Mouse (Mus musculus) right cerebral cortex, adult 2 months (tissue): ENCODE results near the gene Pde4b.

Experiments used
- DNase-seq, 2 experiments: peaks; one replicate each; pipeline ENCODE4 v3.0.0; 2021 to 2022; ENCODE audit warnings: low spot score in 2 of 2

Pde4b gene

GRCm38 (mm10) chr4:102278958-102279357 is 191.6 kb downstream of the Pde4b start:
- DNase-seq = no peak

GRCm38 (mm10) chr4:102287172-102287571 is 199.8 kb downstream of the Pde4b start:
- DNase-seq = no peak

- no peak for DNase-seq
Measured at GRCm38 (mm10) chr4:102290052-102290734, 202.8 kb downstream of the Pde4b start.

DNA sequence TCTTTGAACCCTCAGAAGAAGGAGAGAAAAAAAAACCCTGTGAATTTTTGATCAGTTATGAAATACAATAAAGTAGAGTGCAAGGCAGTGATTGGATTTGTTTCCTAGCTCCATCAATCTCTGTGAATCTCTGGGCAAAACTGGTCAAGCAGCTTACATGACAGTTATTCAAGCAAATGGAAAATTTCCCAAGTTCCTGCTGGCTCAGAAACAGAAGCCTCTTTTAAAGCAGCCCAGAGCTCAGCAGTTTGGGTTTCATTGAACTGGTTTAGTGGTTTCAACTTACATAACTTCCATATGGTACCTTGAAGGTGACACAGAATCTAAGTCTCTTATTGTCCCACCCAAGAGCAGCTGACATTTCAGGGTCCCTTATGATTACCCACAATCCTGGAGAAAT is 210.2 kb downstream of the Pde4b start:
- DNase-seq = no peak

GRCm38 (mm10) chr4:102302568-102302967 is 215.2 kb downstream of the Pde4b start:
- no peak for DNase-seq

- no peak for DNase-seq
Measured at GRCm38 (mm10) chr4:102307661-102308297, 220.4 kb downstream of the Pde4b start.

- DNase-seq = no peak
Measured at GRCm38 (mm10) chr4:102310630-102311029, 223.3 kb downstream of the Pde4b start.

GRCm38 (mm10) chr4:102316011-102316410 is 228.7 kb downstream of the Pde4b start:
- no peak for DNase-seq

DNA sequence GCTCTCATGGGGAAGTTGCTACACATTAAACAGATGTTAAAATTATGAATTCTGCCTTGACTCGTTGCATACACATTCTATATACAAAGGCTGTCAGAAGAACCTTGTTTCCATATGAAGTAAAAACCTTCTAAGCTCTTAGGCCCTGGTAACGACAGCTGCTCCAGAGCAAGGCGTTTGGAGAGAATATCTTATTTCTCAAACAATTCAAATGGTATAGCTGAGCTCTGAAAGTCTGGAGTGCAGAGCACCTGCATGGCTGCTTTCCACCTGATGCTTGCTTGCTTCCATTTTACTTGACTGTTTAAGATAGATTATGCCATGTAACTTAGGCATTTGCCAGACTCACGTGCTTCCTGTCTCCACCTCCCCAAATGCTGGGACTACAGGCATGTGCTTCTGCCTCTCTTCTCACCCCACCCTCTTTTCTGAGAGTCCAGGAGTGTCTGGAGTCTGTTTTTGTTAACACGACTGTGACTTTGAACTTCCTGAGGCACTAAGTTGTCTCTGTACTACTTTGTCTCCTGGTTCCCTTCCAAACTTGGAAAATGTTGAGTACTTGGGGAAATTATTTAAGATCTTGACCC is 229.4 kb downstream of the Pde4b start:
- DNase-seq = no peak

- peak in 1 of 2 experiments; percentile 24 for DNase-seq
Measured at GRCm38 (mm10) chr4:102318596-102318995, 231.3 kb downstream of the Pde4b start.

DNA sequence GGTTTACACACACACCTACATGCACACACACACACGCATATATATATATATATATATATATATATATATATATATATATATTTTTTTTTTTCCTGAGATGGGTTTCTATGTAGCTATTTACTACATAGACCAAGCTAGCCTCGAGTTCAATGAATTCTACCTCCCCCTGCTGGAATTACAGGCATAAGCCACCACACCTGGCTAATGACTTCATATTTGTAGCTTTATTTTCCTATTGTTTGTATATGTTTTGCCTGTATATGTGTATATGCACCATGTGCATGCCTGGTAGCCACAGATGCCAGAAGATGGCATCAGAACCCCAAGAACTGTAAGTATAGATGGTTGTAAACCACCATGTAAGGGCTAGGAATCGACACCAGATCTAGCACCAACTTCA is 234.0 kb downstream of the Pde4b start:
- no peak for DNase-seq

GRCm38 (mm10) chr4:102332386-102332785 is 245.0 kb downstream of the Pde4b start:
- DNase-seq = no peak

DNA sequence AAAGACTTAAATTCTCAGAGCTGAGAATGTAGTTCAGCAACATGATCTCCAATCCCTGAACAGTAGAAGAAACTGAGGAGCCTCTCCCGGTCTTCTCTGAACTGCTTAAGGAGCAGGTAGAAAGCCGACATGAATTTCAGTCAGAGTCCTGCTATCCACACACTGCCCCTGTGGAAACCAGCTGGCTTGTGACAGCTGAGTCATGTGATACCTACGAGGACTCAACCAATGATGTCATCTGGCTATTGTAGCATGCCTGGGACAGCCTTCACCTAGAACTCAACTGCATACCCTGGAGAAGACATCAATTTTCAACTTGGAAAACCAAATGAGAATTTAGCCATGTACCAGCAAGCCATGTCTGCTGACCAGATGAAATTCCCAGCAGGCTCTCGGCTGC is 245.5 kb downstream of the Pde4b start:
- no peak for DNase-seq

GRCm38 (mm10) chr4:102346911-102347492 is 259.7 kb downstream of the Pde4b start:
- no peak for DNase-seq

GRCm38 (mm10) chr4:102351476-102352475 is 264.4 kb downstream of the Pde4b start:
- DNase-seq = no peak

DNA sequence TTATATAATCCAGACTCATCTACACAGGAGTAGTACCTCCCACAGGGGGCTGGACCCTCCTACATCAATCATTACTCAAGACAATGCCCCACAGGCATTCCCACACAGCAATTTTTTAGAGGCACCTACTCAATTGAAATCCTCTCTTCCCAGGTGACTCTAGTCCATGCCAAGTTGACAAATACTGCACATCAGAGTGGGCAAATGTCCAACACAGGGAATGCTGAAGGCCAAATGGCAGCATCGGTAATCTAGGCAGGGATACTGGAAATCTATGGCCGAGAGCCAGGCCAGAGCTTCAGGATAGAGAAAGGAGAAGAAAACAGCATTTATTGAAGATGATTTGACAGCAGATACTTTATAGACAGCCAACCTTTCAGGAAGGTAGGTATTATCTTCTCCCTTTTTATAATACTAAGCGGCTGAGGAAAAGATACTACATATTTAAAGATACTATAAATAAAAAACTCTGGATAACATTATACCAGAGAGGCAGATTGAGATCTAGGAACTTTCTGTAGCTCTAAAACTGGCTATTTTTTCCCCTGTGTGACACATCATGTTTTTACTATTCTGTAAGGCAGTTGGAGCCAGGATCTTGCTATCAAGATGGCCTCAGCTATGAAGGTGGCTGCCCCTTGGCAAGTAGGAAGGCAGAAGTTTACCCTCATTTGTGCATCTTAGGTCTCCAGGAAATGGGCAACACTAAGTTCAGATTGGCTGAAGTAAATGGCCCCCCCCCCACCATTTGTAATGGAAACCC is 266.5 kb downstream of the Pde4b start:
- no peak for DNase-seq

- no peak for DNase-seq
Measured at GRCm38 (mm10) chr4:102368105-102368735, 280.9 kb downstream of the Pde4b start.

DNA sequence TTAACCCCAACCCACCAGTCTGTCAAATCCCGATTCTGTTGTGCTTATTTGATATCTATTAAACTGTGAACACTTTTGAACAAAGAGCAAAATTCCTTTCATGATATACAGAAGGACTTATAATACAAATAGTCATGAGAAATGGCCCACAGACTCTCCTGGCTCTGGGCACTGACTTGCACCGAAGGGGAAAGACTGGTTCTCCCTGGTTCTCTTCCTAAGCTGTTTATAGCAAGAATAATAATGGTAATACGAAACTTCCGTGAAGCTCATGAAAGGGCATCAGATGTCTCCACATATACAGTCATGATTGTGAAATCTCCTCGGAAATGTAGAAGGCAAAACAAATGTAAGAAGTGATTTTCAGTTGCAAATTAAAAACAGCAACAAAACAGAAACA is 287.3 kb downstream of the Pde4b start:
- DNase-seq = no peak

DNA sequence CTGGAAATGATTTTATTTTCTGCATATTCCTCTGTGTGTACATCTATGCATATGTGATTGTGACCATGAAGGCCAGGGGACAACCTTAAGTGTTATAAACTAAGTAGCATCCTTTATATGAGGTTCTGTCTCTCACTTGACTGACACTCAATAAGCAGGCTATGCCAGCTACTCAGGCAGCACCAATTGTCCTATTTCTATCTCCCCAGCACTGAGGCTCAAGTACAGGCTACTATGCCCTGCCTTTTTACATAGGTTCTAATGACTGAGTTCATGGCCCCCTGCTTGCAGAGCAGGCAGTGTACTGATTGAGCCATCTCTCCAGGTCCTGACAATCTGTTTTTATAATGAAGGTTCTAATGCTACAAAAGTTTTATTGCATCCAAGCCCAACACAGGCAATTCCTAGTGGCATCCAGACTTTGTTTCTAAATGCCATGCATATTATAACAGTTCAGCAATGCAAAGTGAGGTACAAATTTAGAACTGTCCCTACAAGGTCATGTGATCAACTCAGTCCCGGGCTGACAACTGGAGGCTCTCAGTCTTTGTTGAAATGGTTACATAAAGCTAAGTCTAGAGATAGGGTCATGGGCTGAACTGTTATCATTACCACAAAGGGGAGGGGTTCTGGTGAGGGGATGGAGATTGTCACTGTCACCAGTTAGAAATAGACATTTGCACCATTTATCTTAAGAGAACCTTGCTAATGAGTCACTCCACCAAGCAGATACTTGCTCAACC is 295.6 kb downstream of the Pde4b start:
- no peak for DNase-seq

DNA sequence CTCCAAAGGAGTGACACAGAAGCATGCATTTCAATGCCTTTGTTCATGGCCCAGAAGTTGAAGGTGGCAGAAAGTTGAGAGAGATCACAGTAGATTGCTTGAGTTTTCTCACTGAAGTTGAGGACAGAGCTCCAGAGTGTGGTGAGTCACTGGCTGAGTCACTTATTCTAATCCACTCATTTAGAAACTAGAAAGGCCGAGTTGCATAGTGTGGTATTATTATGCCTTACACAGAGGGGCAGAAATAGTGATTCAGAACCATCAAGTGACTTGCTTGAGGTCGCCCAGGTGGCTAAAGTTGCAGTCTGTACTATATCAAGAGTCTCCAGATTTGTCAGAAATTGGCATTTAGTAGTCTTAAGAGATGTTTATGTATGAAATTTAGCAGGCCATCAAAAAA is 306.3 kb downstream of the Pde4b start:
- DNase-seq = peak in 1 of 2 experiments; percentile 34
